Mouse (Mus musculus) G1E (cell line): ENCODE data around the gene BC034090. TPM values are rescaled to one million over a fixed set of nuclear protein-coding genes. Genes with fewer than 3 reads are reported as not detected.

ENCODE experiments used
- ATAC-seq: 2 replicates; pipeline ENCODE4 v1.8.0; 2016; ENCODE audit warnings: mild to moderate bottlenecking; ENCODE audit not compliant: insufficient number of reproducible peaks, poor library complexity, low FRiP score, severe bottlenecking; ENCODE audit errors: extremely low read depth
- DNase-seq: peaks from one replicate; pipeline ENCODE4 v3.0.0; 2012; ENCODE audit warnings: low spot score
- H3K27me3 ChIP-seq: 2 replicates; pipeline ENCODE4 v1.6.1; 2012; ENCODE audit warnings: mild to moderate bottlenecking, low read length, inconsistent platforms; ENCODE audit not compliant: insufficient read depth
- H3K36me3 ChIP-seq: replicated peaks from 2 replicates; pipeline ENCODE3; 2012; ENCODE audit warnings: mild to moderate bottlenecking, inconsistent platforms
- H3K4me1 ChIP-seq: 2 replicates; pipeline ENCODE4 v1.6.1; 2012; ENCODE audit warnings: low read depth, low read length, inconsistent platforms, mixed read lengths; ENCODE audit not compliant: insufficient read depth
- H3K4me3 ChIP-seq: 2 replicates; pipeline ENCODE4 v1.5.1; 2012; ENCODE audit warnings: low read depth, mild to moderate bottlenecking, inconsistent platforms, low read length, moderate library complexity, mixed read lengths
- H3K9me3 ChIP-seq: replicated peaks from 2 replicates; pipeline ENCODE4 v1.6.1; 2012; ENCODE audit warnings: inconsistent platforms
- CTCF ChIP-seq: IDR thresholded peaks from 2 replicates; pipeline ENCODE4 v1.5.1; 2012; ENCODE audit warnings: low read depth, low read length, inconsistent platforms, mixed read lengths
- GATA1 ChIP-seq: IDR thresholded peaks from 2 replicates; pipeline ENCODE4 v1.6.1; 2012; ENCODE audit warnings: borderline replicate concordance, low read length, inconsistent platforms, mixed read lengths
- GATA2 ChIP-seq: IDR thresholded peaks from 2 replicates; pipeline ENCODE4 v1.6.1; 2012; ENCODE audit warnings: low read depth, low read length, inconsistent platforms, borderline replicate concordance
- POLR2AphosphoS5 ChIP-seq: IDR thresholded peaks from 2 replicates; pipeline ENCODE4 v1.6.1; 2012; ENCODE audit warnings: low read depth, low read length, inconsistent platforms; ENCODE audit not compliant: insufficient replicate concordance
- TAL1 ChIP-seq: conservative IDR thresholded peaks from 2 replicates; pipeline ENCODE4 v1.6.1; 2012; ENCODE audit warnings: low read depth, low read length, inconsistent platforms, mixed read lengths
- polyA plus RNA-seq: library from polyadenylated mRNA; stranded (reverse); fragments of >175 nt; gene quantifications from 2 replicates; pipeline ENCODE4 v1.2.3, GENCODE M21; 2012
- total RNA-seq, 2 experiments: library from RNA; stranded (forward) in 1 of 2; stranded (reverse) in 1 of 2; fragments of 200-1000 nt in 1 of 2; fragments of >200 nt in 1 of 2; fragmentation: Nextera tagmentation in 1 of 2; gene quantifications; 2 replicates each; pipeline ENCODE4 v1.2.3; 2014 to 2017

BC034090 gene
- total and polyA plus RNA-seq, 3 experiments: 0.09 to 0.11 TPM; not detected in 1

- H3K27me3 ChIP-seq: peaks cover 78% of the 10 kb centered on the region
- no peak for ATAC-seq
- TF ChIP-seq GATA2 (no peak), GATA1 (no peak)
- peaks cover 6% of the 10 kb centered on the region for H3K4me1 ChIP-seq
- no peak for DNase-seq
- no peaks in the 10 kb centered on the region for H3K9me3 ChIP-seq
- H3K4me3 ChIP-seq: no peak overlapping the region
- no peaks in the 10 kb centered on the region for H3K36me3 ChIP-seq
Measured at GRCm38 (mm10) chr1:155213912-155214311, 30.3 kb downstream of the BC034090 start.

DNA sequence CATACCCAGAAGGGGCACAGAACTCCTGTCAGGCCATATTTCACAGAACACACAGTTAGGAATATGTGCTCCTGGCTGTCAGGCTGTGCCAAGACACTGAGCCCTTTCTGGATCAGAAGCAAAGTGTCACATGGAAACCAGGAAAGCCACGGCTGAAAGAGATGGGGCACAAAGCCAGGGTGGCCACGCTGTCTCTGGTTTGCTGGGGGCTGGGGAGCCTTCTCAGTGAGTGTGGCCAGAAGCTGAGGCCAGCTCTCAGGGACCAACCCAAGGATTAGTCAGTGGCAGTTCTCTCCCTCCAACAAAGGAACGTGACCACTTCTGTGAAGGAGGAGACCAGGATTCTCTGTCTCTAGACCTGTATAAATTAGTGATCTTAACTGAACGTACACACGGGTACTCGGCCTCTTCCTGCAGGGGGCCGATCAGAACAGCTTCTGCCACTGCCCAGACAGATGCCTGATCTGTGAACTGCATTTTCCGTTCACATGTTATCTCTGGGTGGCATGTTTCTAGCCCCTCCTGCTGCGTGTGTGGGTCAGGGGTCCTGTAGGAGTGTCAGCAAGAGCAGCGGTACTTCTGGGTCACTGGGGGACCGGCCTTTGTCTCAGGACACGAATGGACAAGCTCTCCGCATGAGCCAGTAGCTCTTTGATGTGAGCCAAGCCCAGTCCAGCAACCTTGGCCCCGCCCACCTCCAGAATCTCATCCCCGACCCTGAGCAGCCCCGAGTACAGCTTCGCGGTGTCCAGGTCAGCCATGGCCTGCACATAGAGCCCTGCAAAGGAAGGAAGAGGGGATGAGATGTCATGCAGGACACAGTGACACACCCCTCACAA, 31.1 kb downstream of the BC034090 start:
- no peaks in the 10 kb centered on the region for H3K36me3 ChIP-seq
- no peak overlapping the region for H3K4me3 ChIP-seq
- ATAC-seq (no peak), DNase-seq (no peak)
- H3K4me1 ChIP-seq: peaks cover 6% of the 10 kb centered on the region
- TF ChIP-seq GATA1 (no peak), GATA2 (no peak), POLR2AphosphoS5 (no peak), CTCF (no peak), TAL1 (no peak)
- no peaks in the 10 kb centered on the region for H3K9me3 ChIP-seq
- peaks cover 78% of the 10 kb centered on the region for H3K27me3 ChIP-seq

GRCm38 (mm10) chr1:155212493-155212892, 31.8 kb downstream of the BC034090 start:
- TF ChIP-seq POLR2AphosphoS5: no peak
- no peak for TF ChIP-seq TAL1
- no peak for TF ChIP-seq GATA2
- TF ChIP-seq GATA1: no peak
- TF ChIP-seq CTCF: no peak
- Histone ChIP-seq H3K27me3 (peaks cover 73% of the 10 kb centered on the region), H3K4me3 (no peak overlapping the region), H3K36me3 (peaks cover 4% of the 10 kb centered on the region), H3K4me1 (peaks cover 3% of the 10 kb centered on the region; the same call in 1 of the 2 replicates), H3K9me3 (no peaks in the 10 kb centered on the region)
- DNase-seq: no peak
- no peak; the same call in 1 of the 2 replicates for ATAC-seq

- ATAC-seq (no peak), DNase-seq (no peak)
- Histone ChIP-seq H3K27me3 (peaks cover 69% of the 10 kb centered on the region), H3K36me3 (peaks cover 8% of the 10 kb centered on the region), H3K9me3 (no peaks in the 10 kb centered on the region), H3K4me3 (no peak overlapping the region), H3K4me1 (peaks cover 3% of the 10 kb centered on the region; the same call in 1 of the 2 replicates)
- TF ChIP-seq GATA1 (no peak), CTCF (no peak), TAL1 (no peak)
Measured at GRCm38 (mm10) chr1:155212081-155212480, 32.2 kb downstream of the BC034090 start.

GRCm38 (mm10) chr1:155211017-155211416, 33.2 kb downstream of the BC034090 start:
- Histone ChIP-seq H3K4me1 (peaks cover 3% of the 10 kb centered on the region; the same call in 1 of the 2 replicates), H3K36me3 (peaks cover 16% of the 10 kb centered on the region), H3K9me3 (no peaks in the 10 kb centered on the region), H3K27me3 (peaks cover 58% of the 10 kb centered on the region), H3K4me3 (no peak overlapping the region)
- no peak for TF ChIP-seq GATA1
- TF ChIP-seq POLR2AphosphoS5: no peak
- TF ChIP-seq CTCF: no peak
- TF ChIP-seq GATA2: no peak
- TF ChIP-seq TAL1: no peak
- ATAC-seq (no peak), DNase-seq (no peak)

- Histone ChIP-seq H3K27me3 (peaks cover 51% of the 10 kb centered on the region), H3K4me1 (0 out of 2 replicates have a peak, but pooled peaks cover 3% of the 10 kb centered on the region), H3K36me3 (peaks cover 25% of the 10 kb centered on the region), H3K4me3 (no peak overlapping the region), H3K9me3 (no peaks in the 10 kb centered on the region)
- no peak for DNase-seq
- TF ChIP-seq CTCF (no peak), POLR2AphosphoS5 (no peak), GATA1 (no peak), TAL1 (no peak), GATA2 (no peak)
- no peak for ATAC-seq
Measured at GRCm38 (mm10) chr1:155210011-155210763, 34.1 kb downstream of the BC034090 start.
